Mouse (Mus musculus): ENCODE data around the gene Fcna. TPM values are rescaled to one million over a fixed set of nuclear protein-coding genes. Genes with fewer than 3 reads are reported as not detected.
A peak's percentile ranks its signal among the peaks of the same experiment; 100 is the strongest.

Fcna gene
- 1 to 10 TPM; 1.1 to 1.4 TPM for total RNA-seq (2021)
- long read RNA-seq, partial matches to known transcripts, result 0 of 1 reads
- long read RNA-seq, other reads (novel, unspliced or antisense), result 0 of 1 reads

DNA sequence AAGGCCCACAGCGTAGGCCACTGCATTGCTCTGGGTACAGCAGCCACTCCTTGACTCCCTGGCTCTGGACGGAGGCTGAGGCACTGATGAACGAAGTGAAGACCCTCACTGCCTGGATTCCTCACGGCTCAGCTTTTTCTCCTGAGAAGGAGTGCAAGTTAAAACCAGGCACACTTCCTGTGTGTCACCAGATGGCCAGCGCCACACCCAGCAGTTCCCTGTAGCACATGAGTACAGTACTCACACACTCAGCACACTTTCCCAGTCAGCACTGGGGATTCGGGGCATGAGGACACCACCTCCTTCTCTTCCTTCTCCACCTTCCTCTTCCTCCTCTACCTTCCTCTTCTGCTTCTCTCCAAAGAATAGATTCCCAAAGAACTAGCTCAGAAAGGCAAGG lies at the start of gene Fcna:
Gene Fcna (minus strand): TSS at position 220 of the 400 bp plus-strand sequence.
- no peak for DNase-seq (ENCODE audit: low spot score in 2 of 2)

DNA sequence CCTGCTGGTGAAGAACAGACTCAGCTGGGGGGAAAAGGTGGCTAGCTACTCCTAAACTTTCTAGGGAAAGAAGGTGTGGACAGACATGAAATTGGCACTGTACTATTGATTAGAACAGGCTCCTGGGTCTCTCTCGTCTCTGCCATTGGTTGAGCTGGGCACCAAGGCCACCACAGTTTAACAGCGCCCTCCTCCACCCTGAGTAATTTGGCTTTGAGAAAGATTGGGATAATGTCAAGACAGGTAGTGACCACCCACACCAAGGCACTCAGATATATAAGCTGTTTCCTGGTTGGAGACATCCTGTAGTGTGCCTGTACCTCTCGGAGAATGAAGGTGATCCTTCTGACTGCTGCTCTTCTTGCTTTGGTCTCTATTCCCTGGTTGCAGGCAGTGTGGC lies 48.7 kb upstream of the Fcna start, which contains the start of gene Lcn6:
Gene Lcn6 (plus strand): TSS at position 301 of the 400 bp plus-strand sequence.
- no peak for DNase-seq (ENCODE audit: low spot score in 2 of 2)

- no peak for DNase-seq (ENCODE audit: low spot score in 2 of 2)
These were observed 38.7 kb upstream of the Fcna start for GRCm38 (mm10) chr2:25666516-25666915.

- DNase-seq (ENCODE audit: low spot score in 2 of 2), result no peak
These were observed 36.3 kb upstream of the Fcna start for GRCm38 (mm10) chr2:25664125-25664524.

DNA sequence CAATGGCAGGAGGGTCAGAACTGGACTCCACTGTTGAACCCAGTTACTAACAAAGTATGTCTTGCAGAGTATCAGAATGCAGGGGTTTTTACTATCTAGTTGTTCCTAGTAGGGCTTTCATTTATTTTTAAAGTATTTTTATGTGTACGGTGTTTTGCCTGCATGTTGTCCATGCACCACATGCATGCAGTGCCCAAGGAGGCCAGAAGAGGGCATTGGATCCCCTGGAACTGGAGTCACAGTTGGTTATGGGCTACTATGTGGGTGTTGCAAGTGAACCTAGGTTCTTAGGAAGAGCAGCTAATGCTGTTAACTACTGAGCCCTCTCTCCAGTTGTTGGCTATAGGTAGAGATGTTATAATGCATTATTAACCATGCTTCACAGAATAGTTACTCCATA lies 35.7 kb upstream of the Fcna start:
- DNase-seq (ENCODE audit: low spot score in 2 of 2), result peak; percentile 67 to 72

DNA sequence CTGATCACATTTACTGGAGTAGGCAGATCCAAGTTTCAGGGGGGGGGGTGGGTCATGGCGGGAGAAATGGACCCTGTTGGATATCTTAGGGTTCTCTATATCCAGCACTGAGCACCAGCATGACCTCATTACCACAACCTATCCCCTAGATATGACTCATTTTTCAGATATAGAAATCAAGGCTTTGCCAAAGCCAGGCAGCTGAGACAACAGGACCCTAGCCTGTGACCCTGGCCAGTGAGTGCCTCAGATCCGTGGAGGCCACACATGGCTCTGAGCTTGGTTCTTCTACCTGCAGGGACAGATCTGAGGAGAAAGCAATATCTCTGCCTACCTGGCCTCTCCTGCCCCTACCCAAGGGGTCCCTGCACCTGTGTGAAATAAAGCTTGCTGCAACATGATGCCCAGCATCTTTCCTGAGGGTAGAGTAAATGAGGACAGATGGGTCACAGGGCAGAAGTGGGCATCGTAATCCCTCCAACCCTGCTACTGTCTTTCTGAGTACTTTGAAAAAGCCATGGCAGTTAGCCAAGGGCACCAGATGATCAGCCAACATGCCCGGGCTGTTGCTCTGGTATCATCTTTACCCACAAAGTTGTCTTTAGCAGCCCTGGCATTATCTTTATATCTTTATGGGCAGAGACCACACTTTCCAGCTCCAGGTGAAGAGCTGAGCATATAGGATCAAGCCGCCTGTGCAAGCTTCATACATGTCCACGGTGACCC lies 33.6 kb upstream of the Fcna start:
- no peak for DNase-seq (ENCODE audit: low spot score in 2 of 2)

- no peak for DNase-seq (ENCODE audit: low spot score in 2 of 2)
These were observed 32.4 kb upstream of the Fcna start for GRCm38 (mm10) chr2:25660279-25660678.

DNA sequence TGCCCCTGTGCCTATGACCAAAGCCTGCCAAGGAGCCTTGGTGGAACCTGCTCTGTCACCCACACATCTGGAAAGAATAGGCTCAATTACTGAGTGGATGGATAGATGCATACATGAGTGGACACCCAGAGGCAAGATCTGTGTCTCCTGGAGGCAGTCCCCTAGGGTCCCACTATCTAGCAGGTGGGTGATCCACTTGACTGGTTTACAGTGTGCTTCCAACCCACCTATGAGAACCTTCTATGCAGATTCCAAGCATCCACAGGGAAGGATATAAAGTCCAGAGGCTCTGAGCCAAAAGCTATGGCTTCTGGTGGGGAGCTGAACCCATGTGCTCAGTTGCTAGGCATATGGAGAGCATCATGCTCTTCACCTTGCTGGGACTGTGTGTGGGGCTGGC lies 29.8 kb upstream of the Fcna start, which contains the start of gene Lcn5:
Gene Lcn5 (plus strand): TSS at position 301 of the 400 bp plus-strand sequence.
- DNase-seq (ENCODE audit: low spot score in 2 of 2), result no peak

- DNase-seq (ENCODE audit: low spot score in 2 of 2), result peak in 1 of 2 experiments; percentile 16
These were observed 29.4 kb upstream of the Fcna start for GRCm38 (mm10) chr2:25657246-25657645.

DNA sequence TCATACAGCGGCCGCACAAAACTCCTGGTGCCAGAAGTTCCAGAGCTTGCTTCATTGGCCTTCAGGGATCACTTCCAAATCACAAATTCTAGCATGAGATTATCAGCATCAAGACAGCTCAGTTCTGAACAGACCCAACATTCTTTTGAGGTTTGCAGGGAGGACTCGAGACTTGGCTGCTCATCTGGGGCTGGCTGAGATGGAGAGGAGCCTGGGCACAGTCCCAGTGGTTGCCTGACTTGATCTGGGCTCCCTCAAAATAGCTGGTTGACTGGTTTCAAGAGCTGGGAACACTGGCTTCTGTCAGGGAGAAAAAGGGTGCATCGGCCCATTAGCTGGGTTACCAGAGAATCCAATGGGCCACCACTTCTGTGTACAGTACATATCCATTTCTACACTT lies 28.9 kb upstream of the Fcna start:
- DNase-seq (ENCODE audit: low spot score in 2 of 2), result peak; percentile 19 to 33

DNA sequence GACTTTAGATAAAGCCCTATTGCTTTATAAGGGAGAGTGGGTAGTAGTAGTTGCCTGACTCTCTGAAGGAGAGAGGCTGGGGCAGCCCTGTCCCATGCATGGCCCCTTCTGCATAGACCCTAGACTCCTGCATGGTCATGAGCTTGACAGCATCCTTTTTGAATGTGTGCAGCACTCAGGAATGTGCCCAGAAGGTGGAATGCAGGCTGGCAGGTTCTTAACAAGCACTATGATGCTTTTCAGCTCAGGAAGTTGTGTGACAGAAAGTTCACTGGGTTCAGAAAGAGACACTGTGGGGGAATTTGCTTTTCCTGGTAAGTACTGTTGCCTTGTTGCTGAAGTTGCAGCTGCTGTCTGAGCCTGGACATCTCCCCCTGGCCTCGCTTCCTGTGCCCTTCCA lies 26.7 kb upstream of the Fcna start:
- no peak for DNase-seq (ENCODE audit: low spot score in 2 of 2)

- DNase-seq (ENCODE audit: low spot score in 2 of 2), result no peak
These were observed 25.1 kb upstream of the Fcna start, which contains the start of gene Lcn8 for GRCm38 (mm10) chr2:25652902-25653301. Lcn8 (plus strand) TSS chr2:25653120.

DNA sequence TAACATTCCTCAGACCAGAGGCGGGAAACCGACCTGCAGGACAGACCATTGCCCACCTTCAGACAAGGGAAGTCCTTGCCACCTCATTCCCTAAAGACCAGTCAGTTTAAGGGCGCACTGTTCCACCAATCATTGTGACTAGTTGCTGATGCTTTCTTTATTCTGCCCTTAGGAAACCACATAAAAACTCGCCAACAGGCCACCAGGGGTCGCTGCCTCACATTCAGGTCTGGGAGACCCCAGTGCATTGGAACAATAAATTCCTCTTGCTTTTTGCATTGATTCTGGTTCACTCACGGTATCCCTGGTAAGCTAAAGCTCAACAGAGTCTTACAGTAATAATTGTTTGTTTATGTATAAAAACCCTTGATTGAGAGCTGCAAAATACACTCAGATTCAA lies 12.1 kb upstream of the Fcna start:
- peak; percentile 71 to 75 for DNase-seq (ENCODE audit: low spot score in 2 of 2)

GRCm38 (mm10) chr2:25634046-25634445 lies 6.2 kb upstream of the Fcna start:
- no peak for DNase-seq (ENCODE audit: low spot score in 2 of 2)

DNA sequence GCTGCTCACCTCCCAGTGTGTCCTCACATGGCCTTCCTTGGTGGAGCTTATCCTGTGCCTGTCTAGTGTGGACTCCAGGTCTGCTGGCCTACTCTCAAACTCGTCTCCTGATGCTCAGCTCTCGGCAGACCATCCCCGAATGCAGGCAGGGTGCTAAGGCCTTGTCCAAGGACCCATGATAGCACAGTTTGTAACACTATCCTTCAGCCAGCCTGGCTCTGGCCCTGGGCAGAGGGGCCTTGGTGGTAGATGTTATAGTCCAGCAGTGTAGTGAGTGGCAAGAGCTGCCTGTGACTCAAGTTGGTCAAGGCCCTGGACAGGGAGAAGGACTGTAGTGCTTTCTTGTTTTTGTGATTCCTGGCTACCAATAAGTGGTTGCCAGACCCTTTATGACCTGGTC lies 5.8 kb upstream of the Fcna start:
- DNase-seq (ENCODE audit: low spot score in 2 of 2), result no peak

GRCm38 (mm10) chr2:25628738-25629137 lies 908 bp upstream of the Fcna start:
- no peak for DNase-seq (ENCODE audit: low spot score in 2 of 2)

- DNase-seq (ENCODE audit: low spot score in 2 of 2), result no peak
These were observed 1.8 kb downstream of the Fcna start for GRCm38 (mm10) chr2:25625986-25626385.

DNA sequence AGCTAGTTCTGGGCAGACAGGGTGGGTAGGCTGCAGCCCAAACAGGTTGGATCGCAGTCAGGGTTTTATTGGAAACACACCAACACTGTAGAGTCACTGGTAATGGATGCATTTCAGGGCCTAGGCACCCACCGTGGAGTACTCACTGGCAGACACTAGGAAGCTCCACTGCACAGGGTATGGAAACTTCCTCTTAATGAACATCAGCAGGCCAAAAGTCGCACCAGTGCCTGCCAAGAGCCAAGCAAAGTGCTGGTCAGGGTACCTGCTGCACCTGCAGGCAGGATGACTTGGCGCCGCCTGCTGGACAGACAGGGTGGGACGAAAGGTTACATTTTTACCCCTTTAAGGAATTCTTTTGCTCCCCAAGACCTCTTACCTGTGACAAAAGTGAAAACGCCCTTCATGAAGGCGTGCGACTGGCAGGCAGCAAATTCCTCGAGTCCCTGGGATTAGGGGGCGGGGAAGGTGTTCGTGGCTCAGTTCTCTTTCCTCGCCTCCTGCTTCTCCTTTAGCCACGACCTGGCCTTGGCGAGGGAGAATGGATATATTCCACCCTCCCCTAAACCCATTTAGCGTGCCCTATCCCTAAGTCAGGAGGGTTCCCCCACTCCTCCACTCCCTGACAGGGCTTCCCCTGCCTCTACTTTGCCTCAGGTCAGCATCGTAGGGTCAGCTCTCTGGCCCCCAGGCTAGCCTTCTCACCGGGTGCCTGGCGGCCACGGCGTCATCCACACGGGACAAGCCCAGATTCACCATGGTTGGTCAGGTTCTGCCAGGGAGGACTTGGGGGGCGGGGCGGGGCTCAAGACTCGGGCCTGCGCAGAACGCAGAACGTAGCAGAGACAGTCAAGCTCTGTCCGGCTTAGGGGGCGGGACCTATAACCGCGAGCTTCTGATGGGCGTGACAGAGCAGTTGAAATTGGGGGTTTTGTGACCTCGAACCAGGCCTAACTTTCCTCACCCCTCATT lies 6.3 kb downstream of the Fcna start, which contains the start of gene Tmem141:
Gene Tmem141 (minus strand): TSS at position 777 of the 972 bp plus-strand sequence.
- peak; percentile 73 to 83 for DNase-seq (ENCODE audit: low spot score in 2 of 2)

DNA sequence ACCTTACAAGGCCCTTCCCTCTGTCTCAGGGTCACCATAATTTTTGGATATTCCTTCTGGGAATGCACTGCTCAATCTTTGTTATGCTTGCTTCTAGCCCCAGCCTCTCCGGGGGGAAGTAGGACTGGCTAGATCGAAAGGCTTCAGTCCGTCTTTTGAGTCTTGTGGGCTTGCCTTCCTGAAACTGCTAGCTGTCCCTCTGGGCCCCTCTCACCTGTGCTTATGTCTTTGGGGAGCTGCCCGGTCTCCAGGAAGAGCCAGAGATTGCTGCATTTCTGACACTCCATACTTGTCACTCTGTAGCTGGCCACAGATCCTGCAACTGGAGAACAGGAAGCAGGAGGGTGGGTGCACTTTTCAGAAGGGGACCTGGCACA lies 7.0 kb downstream of the Fcna start:
- no peak for DNase-seq (ENCODE audit: low spot score in 2 of 2)

- DNase-seq (ENCODE audit: low spot score in 2 of 2), result no peak
These were observed 7.4 kb downstream of the Fcna start for GRCm38 (mm10) chr2:25620386-25620785.

DNA sequence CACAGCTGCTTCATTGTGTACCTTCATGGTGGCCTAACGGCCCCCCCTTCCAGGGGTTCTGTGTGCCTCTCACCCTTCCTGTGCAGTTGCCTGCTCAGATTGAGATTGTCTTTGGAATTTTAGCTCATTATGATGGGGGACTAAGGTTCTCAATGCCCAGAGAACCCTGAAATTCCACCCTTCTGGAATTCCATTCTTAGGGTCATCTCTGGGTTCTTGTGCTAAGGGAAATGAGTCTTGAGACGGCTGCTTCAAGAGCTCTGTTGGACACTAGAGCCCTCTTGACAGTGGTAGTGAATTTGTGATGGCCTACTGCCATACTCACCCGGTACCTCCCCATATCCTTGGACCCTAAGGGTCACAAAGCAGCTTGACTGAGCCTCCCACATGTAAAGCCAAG lies 10.3 kb downstream of the Fcna start, which contains the start of gene Ccdc183:
Gene Ccdc183 (minus strand): TSS at position 101 of the 400 bp plus-strand sequence.
- no peak for DNase-seq (ENCODE audit: low spot score in 2 of 2)

GRCm38 (mm10) chr2:25616398-25616797 lies 11.4 kb downstream of the Fcna start:
- DNase-seq (ENCODE audit: low spot score in 2 of 2), result no peak

Data from layer of hippocampus, postnatal 10 days (tissue).